Mouse (Mus musculus) E14TG2a.4 (cell line): ENCODE data around the gene Smarcb1.

Source experiments
- CTCF ChIP-seq: conservative IDR thresholded peaks from 2 replicates; pipeline ENCODE4 v1.5.1; 2014; ENCODE audit warnings: low read length
- NANOG ChIP-seq: IDR thresholded peaks from 2 replicates; pipeline ENCODE4 v1.6.1; 2014; ENCODE audit warnings: borderline replicate concordance, low read length, mixed read lengths
- POU5F1 ChIP-seq: IDR thresholded peaks from 2 replicates; pipeline ENCODE4 v1.6.1; 2014; ENCODE audit warnings: low read length, borderline replicate concordance

- peak; percentile 51 for TF ChIP-seq CTCF
- no peak for TF ChIP-seq POU5F1
- TF ChIP-seq NANOG = no peak
These were observed 68.0 kb downstream of the Smarcb1 start for GRCm38 (mm10) chr10:75853452-75853851.
